Mouse (Mus musculus): ENCODE measurements around the gene Spata25.

Gene Spata25

DNA sequence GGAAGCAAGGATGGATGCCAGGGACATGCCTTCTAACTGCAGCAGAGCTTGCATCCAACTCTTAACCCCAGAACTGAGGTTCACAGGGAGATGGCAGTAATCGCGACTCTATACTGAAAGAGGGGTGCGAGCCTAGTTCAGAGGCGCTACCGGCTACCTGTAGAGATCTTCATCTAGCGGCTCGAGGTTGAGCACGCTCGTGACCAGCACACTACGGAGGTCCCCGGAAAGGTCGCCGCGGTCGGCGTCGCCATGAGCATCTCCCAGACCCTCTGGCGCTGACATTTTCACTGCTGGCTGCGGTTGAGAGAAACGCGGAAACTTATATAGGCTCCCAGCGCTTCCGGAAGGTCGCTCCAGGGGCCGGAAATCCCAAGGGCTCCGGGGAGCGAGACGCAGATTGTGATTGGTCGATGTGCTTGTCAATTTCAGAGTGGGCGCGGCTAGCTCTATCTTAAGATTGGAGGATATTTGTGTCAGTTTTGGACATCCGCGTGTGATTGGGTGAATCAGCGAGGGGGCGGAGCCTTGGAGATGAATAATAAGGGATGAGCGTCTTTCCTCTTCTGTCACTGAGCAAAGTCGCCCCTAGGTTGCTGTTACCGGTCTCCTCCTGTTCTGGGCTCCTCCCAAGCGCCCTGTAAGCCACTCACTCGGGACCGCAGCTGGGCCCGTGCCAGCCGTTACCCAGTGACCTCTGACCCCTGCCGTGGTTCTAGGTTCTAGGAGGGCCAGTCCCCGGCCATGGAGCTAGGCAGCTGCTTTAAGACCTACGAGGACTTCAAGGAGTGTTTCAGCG, 23.6 kb downstream of the Spata25 start, which contains the start of the genes Acot8 and Zswim3:
Acot8 (minus strand) TSS at position 350 of the 799 bp plus-strand sequence.
Zswim3 (plus strand) TSS at position 566 of the 799 bp plus-strand sequence.
- peak; percentile 99 for DNase-seq (ENCODE audit: low spot score)

DNA sequence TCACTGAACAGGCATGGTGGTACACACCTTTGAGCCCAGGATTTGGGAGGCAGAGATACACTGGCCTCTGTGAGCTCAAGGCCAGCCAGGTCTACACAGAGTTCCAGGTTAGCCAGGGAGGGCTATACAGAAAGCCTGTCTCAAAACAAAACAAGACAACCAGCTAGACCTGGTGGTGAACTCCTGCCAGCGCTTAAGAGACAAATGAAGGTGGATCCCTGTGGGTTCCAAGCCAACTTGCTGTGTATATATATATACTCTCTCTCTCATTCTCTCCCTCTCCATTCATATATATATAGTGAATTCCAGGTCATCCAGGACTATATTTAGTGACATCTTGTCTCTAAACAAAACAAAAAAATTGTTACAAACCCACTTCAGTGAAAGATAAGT, 24.4 kb downstream of the Spata25 start:
- DNase-seq (ENCODE audit: low spot score), result no peak

- no peak for DNase-seq (ENCODE audit: low spot score)
Observed at GRCm38 (mm10) chr2:164803201-164803920, 25.0 kb downstream of the Spata25 start.

- no peak for DNase-seq (ENCODE audit: low spot score)
Observed at GRCm38 (mm10) chr2:164800252-164801004, 27.9 kb downstream of the Spata25 start.

- peak; percentile 33 for DNase-seq (ENCODE audit: low spot score)
Observed at GRCm38 (mm10) chr2:164798554-164798953, 29.8 kb downstream of the Spata25 start.

GRCm38 (mm10) chr2:164795868-164796267, 32.5 kb downstream of the Spata25 start:
- no peak for DNase-seq (ENCODE audit: low spot score)

DNA sequence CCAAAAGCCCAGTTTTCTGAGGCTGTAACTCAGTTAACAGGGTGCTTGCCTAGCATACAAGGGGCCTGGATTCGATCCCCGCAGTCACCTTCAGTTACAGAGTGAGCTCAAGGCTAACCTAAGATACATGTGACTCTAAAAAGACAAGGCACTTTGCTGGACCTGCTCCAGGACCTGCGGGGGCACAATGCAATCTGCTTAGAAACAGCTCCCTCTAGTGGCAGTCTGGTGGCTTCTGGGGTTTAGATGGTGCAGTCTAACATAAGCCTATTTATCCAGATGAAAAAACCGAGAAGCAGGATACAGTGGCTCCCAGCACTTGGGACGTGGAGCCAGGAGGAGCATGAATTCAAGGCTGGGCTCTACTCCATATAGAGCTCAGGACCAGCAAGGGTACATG, 34.0 kb downstream of the Spata25 start:
- DNase-seq (ENCODE audit: low spot score), result peak; percentile 91

- no peak for DNase-seq (ENCODE audit: low spot score)
Observed at GRCm38 (mm10) chr2:164793772-164794171, 34.6 kb downstream of the Spata25 start.

DNA sequence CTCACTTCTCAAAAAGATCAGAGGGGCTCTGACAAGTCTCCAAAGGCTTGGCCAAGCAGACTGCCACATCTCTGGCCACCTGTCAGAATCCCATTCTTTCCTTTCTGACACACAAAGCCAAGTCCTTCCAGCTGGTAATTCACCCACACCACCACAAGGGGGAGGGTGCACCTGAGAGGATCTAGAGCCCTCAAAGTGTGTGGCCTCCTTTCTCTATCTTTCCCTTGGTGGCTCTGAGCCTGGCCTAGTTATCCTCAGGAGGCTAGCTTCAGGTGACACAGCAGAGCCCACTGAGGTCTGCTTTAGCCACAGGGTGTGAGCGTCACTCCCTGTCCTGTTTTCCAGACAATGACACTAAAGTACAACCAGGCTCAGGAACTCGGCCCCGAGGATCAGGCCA, 35.1 kb downstream of the Spata25 start:
- DNase-seq (ENCODE audit: low spot score), result peak; percentile 74

GRCm38 (mm10) chr2:164792400-164793190, 35.7 kb downstream of the Spata25 start:
- DNase-seq (ENCODE audit: low spot score), result no peak

- DNase-seq (ENCODE audit: low spot score), result no peak
Observed at GRCm38 (mm10) chr2:164791841-164792261, 36.5 kb downstream of the Spata25 start.

- no peak for DNase-seq (ENCODE audit: low spot score)
Observed at GRCm38 (mm10) chr2:164790451-164790850, 37.9 kb downstream of the Spata25 start.

- DNase-seq (ENCODE audit: low spot score), result peak; percentile 55
Observed at GRCm38 (mm10) chr2:164788411-164788810, 39.9 kb downstream of the Spata25 start.

- DNase-seq (ENCODE audit: low spot score), result no peak
Observed at GRCm38 (mm10) chr2:164787779-164788178, 40.6 kb downstream of the Spata25 start.

DNA sequence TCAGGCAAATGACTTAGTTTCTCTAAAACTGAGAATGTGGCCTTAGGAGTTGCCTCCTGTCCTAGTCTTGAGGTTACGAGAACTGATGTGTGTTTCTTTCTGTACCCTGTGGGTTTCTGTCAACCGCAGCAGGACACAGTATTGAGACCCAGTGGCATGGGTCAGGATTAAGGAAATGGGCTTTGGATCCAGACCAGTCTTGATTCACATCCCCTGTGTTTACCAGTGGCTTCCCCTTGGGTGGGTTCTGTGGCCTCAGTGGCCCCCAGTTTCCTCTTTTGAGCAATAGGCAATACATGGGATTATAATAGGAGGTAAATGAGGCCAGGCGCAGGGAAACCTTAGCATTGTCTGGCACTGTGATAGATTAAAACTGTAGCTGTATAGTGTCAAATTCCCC, 41.3 kb downstream of the Spata25 start:
- DNase-seq (ENCODE audit: low spot score), result no peak

- peak; percentile 57 for DNase-seq (ENCODE audit: low spot score)
Observed at GRCm38 (mm10) chr2:164786388-164786885, 41.9 kb downstream of the Spata25 start.

GRCm38 (mm10) chr2:164785481-164786387, 42.6 kb downstream of the Spata25 start, which contains the start of gene Snx21:
Snx21 (plus strand) TSS chr2:164785823.
- peak; percentile 94 for DNase-seq (ENCODE audit: low spot score)

DNA sequence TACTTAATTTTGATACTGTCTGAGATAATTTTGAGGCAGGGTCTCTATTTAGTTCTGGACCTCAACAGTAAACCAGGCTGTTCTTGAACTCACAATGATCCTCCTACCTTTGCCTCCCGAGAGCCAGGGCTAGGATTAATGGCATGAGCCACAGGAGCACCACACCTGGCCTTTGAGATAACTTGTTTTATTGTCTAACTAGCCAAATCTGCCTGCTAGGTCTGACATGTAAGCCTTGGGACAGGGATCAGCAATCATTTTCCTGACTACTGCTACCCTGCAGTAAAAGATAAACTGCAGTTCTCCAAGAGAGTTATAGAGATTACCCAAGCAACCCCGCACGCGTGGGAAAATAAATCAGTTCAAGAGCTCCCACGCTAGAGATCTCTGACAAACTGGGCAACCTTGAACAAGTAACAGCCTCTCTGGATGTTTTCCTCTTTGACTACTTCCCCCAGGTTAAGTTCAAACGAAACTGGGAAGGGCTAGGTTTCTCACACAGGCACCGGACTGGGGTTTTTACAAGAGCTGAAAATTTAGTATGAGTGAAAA, 43.4 kb downstream of the Spata25 start:
- peak; percentile 30 for DNase-seq (ENCODE audit: low spot score)

- DNase-seq (ENCODE audit: low spot score), result no peak
Observed at GRCm38 (mm10) chr2:164783926-164784581, 44.3 kb downstream of the Spata25 start.

All from MN1 (cell line).